Mouse (Mus musculus) monocyte, adult 5-6 weeks (primary cell): ENCODE results near the gene Gm2056. TPM values are rescaled to one million over a fixed set of nuclear protein-coding genes. Genes with fewer than 3 reads are reported as not detected.
"Not testable (repeated sequence)": the region's sequence is repeated elsewhere in the genome, so short reads cannot be mapped to it uniquely, and the experiment has no call there.

Experiments
- ATAC-seq: fragments of 153-309, 156-312 bp; replicated peaks from 2 replicates; pipeline ENCODE4 v1.8.0; 2017; ENCODE audit warnings: mild to moderate bottlenecking; ENCODE audit not compliant: low TSS enrichment, insufficient number of reproducible peaks, severe bottlenecking, poor library complexity, low FRiP score
- total RNA-seq: library from RNA; stranded (forward); fragments of 200-1000, 200-491, 200-594 nt; gene quantifications from 3 replicates; pipeline ENCODE4 v1.2.3, GENCODE M21; 2017

Gene Gm2056
- total RNA-seq, result not detected in 3 replicates

GRCm38 (mm10) chr12:88026704-88027103 is at the start of gene Gm2056:
Gene Gm2056, plus strand, starts transcription at chr12:88027004.
- not testable (repeated sequence) for ATAC-seq

DNA sequence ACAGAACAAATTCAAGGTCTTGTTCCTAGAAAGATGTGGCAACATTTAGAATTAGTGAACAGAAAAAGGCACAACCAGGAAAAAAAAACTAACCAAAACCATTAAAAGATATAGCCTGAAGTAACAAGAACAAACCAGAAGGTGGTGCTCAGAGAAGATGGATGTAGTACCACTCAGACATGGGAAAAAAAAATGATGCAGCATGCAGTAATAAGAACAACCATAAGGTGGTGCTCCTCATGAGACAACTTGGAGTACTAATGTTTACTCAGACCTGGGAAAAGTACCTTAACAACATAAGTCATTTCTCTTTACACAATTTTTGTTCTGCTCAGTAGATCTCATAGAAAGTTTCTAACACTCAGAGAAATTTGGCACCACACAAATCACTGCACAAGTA is 42.8 kb upstream of the Gm2056 start:
- not testable (repeated sequence) for ATAC-seq

GRCm38 (mm10) chr12:88004118-88004517 is 22.7 kb upstream of the Gm2056 start:
- ATAC-seq, result not testable (repeated sequence)

- not testable (repeated sequence) for ATAC-seq
Observed at GRCm38 (mm10) chr12:88011548-88011947, 15.3 kb upstream of the Gm2056 start, which contains the start of gene Gm2075. Gene Gm2075, plus strand, starts transcription at chr12:88011848.

- not testable (repeated sequence) for ATAC-seq
Observed at GRCm38 (mm10) chr12:88018671-88019070, 8.1 kb upstream of the Gm2056 start, which contains the start of gene Gm6803. Gene Gm6803, minus strand, starts transcription at chr12:88018771.

DNA sequence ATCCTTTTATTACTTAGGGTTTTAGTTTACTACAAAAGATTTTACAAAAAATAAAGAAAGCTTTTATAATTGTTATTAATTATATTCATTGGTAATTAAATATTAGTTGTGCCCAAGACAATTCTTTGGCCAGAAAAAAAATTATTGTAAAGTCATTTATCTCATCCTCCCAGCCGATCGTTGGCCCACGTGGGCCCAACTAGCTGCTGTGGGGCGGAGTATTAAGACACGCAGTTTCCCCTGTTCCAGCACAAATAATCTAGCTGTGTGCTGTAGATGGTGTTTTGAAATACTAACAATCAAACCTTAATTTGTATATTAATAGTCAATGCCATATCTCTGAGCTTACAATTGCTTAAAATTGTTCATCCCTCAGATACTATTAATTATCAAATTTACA is 5.4 kb downstream of the Gm2056 start:
- ATAC-seq, result not testable (repeated sequence)

GRCm38 (mm10) chr12:88039062-88039461 is 12.3 kb downstream of the Gm2056 start:
- ATAC-seq, result not testable (repeated sequence)

DNA sequence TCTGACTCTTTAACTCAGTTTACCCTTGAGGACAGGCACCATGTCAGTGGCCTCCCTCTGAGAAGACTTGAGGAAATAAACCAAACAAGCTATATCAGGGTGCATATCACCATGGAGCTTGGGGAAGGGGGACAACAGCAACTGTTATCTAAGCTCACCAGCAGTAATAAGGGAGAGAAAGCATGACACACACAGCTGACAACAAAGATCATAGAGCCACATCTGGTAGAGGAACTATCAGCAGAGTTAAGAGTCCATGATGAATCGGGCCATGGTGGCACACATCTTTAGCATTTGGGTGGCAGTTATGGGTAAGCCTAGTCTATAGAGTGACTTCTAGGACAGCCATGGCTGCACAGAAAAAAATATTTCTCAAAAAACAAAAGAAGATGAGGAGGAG is 12.9 kb downstream of the Gm2056 start:
- not testable (repeated sequence) for ATAC-seq

DNA sequence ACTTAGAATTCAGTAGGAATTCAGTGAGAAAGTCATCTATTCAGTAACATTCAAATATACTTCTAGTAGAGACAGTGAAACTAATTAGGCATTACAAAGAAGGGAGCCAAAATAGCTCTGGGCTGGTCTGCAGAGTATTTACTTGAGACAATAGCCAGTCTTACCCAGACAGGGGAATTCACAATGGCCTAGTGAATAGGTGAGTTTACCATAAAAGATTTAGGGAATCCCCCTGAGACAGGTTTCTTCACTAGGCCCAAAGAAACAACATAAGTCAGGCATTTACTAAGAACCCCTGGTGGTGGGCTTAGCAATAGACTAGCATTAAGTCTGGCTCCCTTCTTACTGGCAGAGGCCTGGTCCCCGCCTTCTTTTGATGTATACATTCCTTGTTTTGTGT is 18.4 kb downstream of the Gm2056 start:
- not testable (repeated sequence) for ATAC-seq

Other genes with a start within 250 kb of the Gm2056 start
- not detected in 3 replicates for gene Gm21936, start 231.5 kb upstream of the Gm2056 start, total RNA-seq
- not detected in 3 replicates for gene BB287469, start 210.4 kb upstream of the Gm2056 start, total RNA-seq
- not detected in 3 replicates for gene Gm2001, start 184.7 kb upstream of the Gm2056 start, total RNA-seq
- not detected in 3 replicates for gene Gm2016, start 152.9 kb upstream of the Gm2056 start, total RNA-seq
- gene Gm2022, start 131.6 kb upstream of the Gm2056 start, total RNA-seq, result not detected in 3 replicates
- not detected in 3 replicates for gene Gm2035, start 107.1 kb upstream of the Gm2056 start, total RNA-seq
- not detected in 3 replicates for gene Gm2042, start 72.9 kb upstream of the Gm2056 start, total RNA-seq
- not detected in 3 replicates for gene Gm2075, start 15.2 kb upstream of the Gm2056 start, total RNA-seq
- not detected in 3 replicates for gene Gm6803, start 8.2 kb upstream of the Gm2056 start, total RNA-seq
- not detected in 3 replicates for gene Gm16368, start 56.7 kb downstream of the Gm2056 start, total RNA-seq
- gene Gm10436, start 155.1 kb downstream of the Gm2056 start, total RNA-seq, result 0.32 TPM in 1 of 3 replicates, not detected in the others
- gene Gm8332, start 223.1 kb downstream of the Gm2056 start, total RNA-seq, result not detected in 3 replicates
- not detected in 3 replicates for gene Gm5662, start 247.5 kb downstream of the Gm2056 start, total RNA-seq